Mouse (Mus musculus) cerebellum, adult 11-12 months (tissue): ENCODE results near the gene Ranbp1.
"Not testable (repeated sequence)": the region's sequence is repeated elsewhere in the genome, so short reads cannot be mapped to it uniquely, and the experiment has no call there.

Source experiments
- DNase-seq: peaks from one replicate; pipeline ENCODE4 v3.0.0; 2022

Gene Ranbp1

GRCm38 (mm10) chr16:18248433-18249363, at the start of gene Ranbp1, which contains the start of gene Trmt2a:
Gene Ranbp1 (minus strand): TSS chr16:18248732.
Gene Trmt2a (plus strand): TSS chr16:18248679.
- DNase-seq: peak; percentile 99

GRCm38 (mm10) chr16:18289614-18290013, 41.1 kb upstream of the Ranbp1 start:
- not testable (repeated sequence) for DNase-seq

GRCm38 (mm10) chr16:18289067-18289588, 40.6 kb upstream of the Ranbp1 start, which contains the start of gene Dgcr8:
Gene Dgcr8 (minus strand): TSS chr16:18289246.
- DNase-seq: peak; percentile 98

GRCm38 (mm10) chr16:18288581-18289061, 40.1 kb upstream of the Ranbp1 start:
- DNase-seq: peak; percentile 77

- DNase-seq: peak; percentile 34
These were observed 39.6 kb upstream of the Ranbp1 start for GRCm38 (mm10) chr16:18288166-18288565.

GRCm38 (mm10) chr16:18275166-18275565, 26.6 kb upstream of the Ranbp1 start:
- no peak for DNase-seq

- no peak for DNase-seq
These were observed 19.6 kb upstream of the Ranbp1 start for GRCm38 (mm10) chr16:18268182-18268581.

GRCm38 (mm10) chr16:18265024-18265423, 16.5 kb upstream of the Ranbp1 start:
- no peak for DNase-seq

GRCm38 (mm10) chr16:18258221-18258620, 9.7 kb upstream of the Ranbp1 start, which contains the start of gene Gm49776:
Gene Gm49776 (minus strand): TSS chr16:18258321.
- DNase-seq: no peak

- no peak for DNase-seq
These were observed 5.3 kb upstream of the Ranbp1 start for GRCm38 (mm10) chr16:18253866-18254265.

GRCm38 (mm10) chr16:18252736-18253135, 4.2 kb upstream of the Ranbp1 start:
- no peak for DNase-seq

- peak; percentile 44 for DNase-seq
These were observed 2.6 kb upstream of the Ranbp1 start for GRCm38 (mm10) chr16:18250828-18251790.

GRCm38 (mm10) chr16:18250231-18250630, 1.7 kb upstream of the Ranbp1 start:
- no peak for DNase-seq

GRCm38 (mm10) chr16:18249364-18249967, 934 bp upstream of the Ranbp1 start:
- DNase-seq: peak; percentile 69

GRCm38 (mm10) chr16:18247521-18248399, 772 bp downstream of the Ranbp1 start:
- no peak for DNase-seq

- no peak for DNase-seq
These were observed 7.0 kb downstream of the Ranbp1 start for GRCm38 (mm10) chr16:18241581-18241980.

- peak; percentile 13 for DNase-seq
These were observed 11.6 kb downstream of the Ranbp1 start for GRCm38 (mm10) chr16:18236676-18237501.

- DNase-seq: peak; percentile 70
These were observed 13.0 kb downstream of the Ranbp1 start for GRCm38 (mm10) chr16:18235389-18236065.

GRCm38 (mm10) chr16:18234671-18235388, 13.7 kb downstream of the Ranbp1 start, which contains the start of gene Zdhhc8:
Gene Zdhhc8 (minus strand): TSS chr16:18235136.
- peak; percentile 76 for DNase-seq
